Mouse (Mus musculus) cerebellum, adult (tissue): ENCODE results near the gene Spib.

Source experiments
- ATAC-seq: cut with Nextera tagmentation; 2 replicates; pipeline ENCODE4 v1.9.2; 2017; ENCODE audit warnings: mild to moderate bottlenecking, moderate library complexity, mixed read lengths; ENCODE audit not compliant: insufficient number of reproducible peaks, low FRiP score, low TSS enrichment

The Spib gene

GRCm38 (mm10) chr7:44527483-44528398, 4.1 kb downstream of the Spib start:
- ATAC-seq = peak; percentile 71; the same call in 1 of the 2 replicates

GRCm38 (mm10) chr7:44526414-44527154, 5.3 kb downstream of the Spib start:
- ATAC-seq = no peak

GRCm38 (mm10) chr7:44525126-44525832, 6.6 kb downstream of the Spib start:
- ATAC-seq = no peak

- no peak for ATAC-seq
Observed at GRCm38 (mm10) chr7:44524502-44524901, 7.4 kb downstream of the Spib start, which contains the start of gene Mybpc2. Gene Mybpc2 (minus strand): TSS chr7:44524656.

GRCm38 (mm10) chr7:44523056-44523455, 8.8 kb downstream of the Spib start:
- no peak for ATAC-seq

- 0 out of 2 replicates have a peak, but pooled peaks have one; percentile 15 for ATAC-seq
Observed at GRCm38 (mm10) chr7:44521710-44522109, 10.2 kb downstream of the Spib start.

- no peak for ATAC-seq
Observed at GRCm38 (mm10) chr7:44520990-44521389, 10.9 kb downstream of the Spib start.

GRCm38 (mm10) chr7:44519240-44519913, 12.5 kb downstream of the Spib start:
- ATAC-seq = no peak

- ATAC-seq = no peak
Observed at GRCm38 (mm10) chr7:44507491-44507890, 24.4 kb downstream of the Spib start.

- no peak for ATAC-seq
Observed at GRCm38 (mm10) chr7:44501563-44502115, 30.2 kb downstream of the Spib start.

- no peak for ATAC-seq
Observed at GRCm38 (mm10) chr7:44500046-44500445, 31.8 kb downstream of the Spib start.

- no peak for ATAC-seq
Observed at GRCm38 (mm10) chr7:44498922-44499321, 32.9 kb downstream of the Spib start.

GRCm38 (mm10) chr7:44497361-44498055, 34.4 kb downstream of the Spib start:
- ATAC-seq = no peak

- ATAC-seq = no peak
Observed at GRCm38 (mm10) chr7:44496771-44497109, 35.1 kb downstream of the Spib start.

GRCm38 (mm10) chr7:44495992-44496770, 35.7 kb downstream of the Spib start, which contains the start of the genes Emc10 and Fam71e1:
Gene Emc10 (minus strand): TSS chr7:44496529.
Gene Fam71e1 (plus strand): TSS chr7:44496581.
- peak; percentile 93 for ATAC-seq

- ATAC-seq = no peak
Observed at GRCm38 (mm10) chr7:44495086-44495485, 36.8 kb downstream of the Spib start.

GRCm38 (mm10) chr7:44494681-44495080, 37.2 kb downstream of the Spib start:
- ATAC-seq = no peak

- no peak for ATAC-seq
Observed at GRCm38 (mm10) chr7:44492166-44492826, 39.6 kb downstream of the Spib start.
